Mouse (Mus musculus) liver, embryonic 14.5 days (tissue): ENCODE measurements around the gene Itgad. TPM values are rescaled to one million over a fixed set of nuclear protein-coding genes. Genes with fewer than 3 reads are reported as not detected.
A peak's percentile ranks its signal among the peaks of the same experiment; 100 is the strongest.

Source experiments
- ATAC-seq: fragments of 200-750 bp; cut with Nextera tagmentation; 2 replicates; pipeline ENCODE4 v1.8.0; 2017; ENCODE audit warnings: moderate number of reproducible peaks, mild to moderate bottlenecking, moderate library complexity; ENCODE audit not compliant: insufficient read depth
- DNase-seq, 3 experiments: peaks; one replicate each; pipeline ENCODE4 v3.0.0-alpha.2; 2012 to 2013; ENCODE audit warnings: low read depth in 3 of 3, low spot score in 3 of 3
- H3K27ac ChIP-seq: fragments of 300-500 bp; sonication (generic); 2 replicates; pipeline ENCODE4 v1.5.1; 2014; ENCODE audit warnings: moderate library complexity, mild to moderate bottlenecking, control low read depth, inconsistent platforms
- H3K27me3 ChIP-seq: fragments of 300-500 bp; sonication (generic); 2 replicates; pipeline ENCODE4 v1.6.1; 2014; ENCODE audit warnings: mild to moderate bottlenecking, low read length, moderate library complexity; ENCODE audit not compliant: control insufficient read depth, insufficient read depth
- H3K36me3 ChIP-seq: fragments of 300-500 bp; sonication (generic); replicated peaks from 2 replicates; pipeline ENCODE4 v1.6.1; 2014; ENCODE audit warnings: low read depth; ENCODE audit not compliant: control insufficient read depth, insufficient read depth
- H3K4me1 ChIP-seq, 2 experiments: fragments of 200-500 bp in 1 of 2; fragments of 300-500 bp in 1 of 2; sonication (generic) in 1 of 2; replicated peaks; 2 replicates each; pipeline ENCODE4 v1.6.1; 2012 to 2014; ENCODE audit warnings: antibody characterized with exemption in 1 of 2, inconsistent platforms in 1 of 2, low read length in 1 of 2; ENCODE audit not compliant: control insufficient read depth in 2 of 2, insufficient read depth in 2 of 2
- H3K4me2 ChIP-seq: fragments of 300-500 bp; sonication (generic); 2 replicates; pipeline ENCODE4 v1.6.1; 2014; ENCODE audit warnings: low read depth, mild to moderate bottlenecking, control low read depth, moderate library complexity
- H3K4me3 ChIP-seq, 2 experiments: fragments of 200-500 bp in 1 of 2; fragments of 300-500 bp in 1 of 2; sonication (generic) in 1 of 2; 2 replicates each; pipeline ENCODE4 v1.5.1; 2012 to 2014; ENCODE audit warnings: low read depth in 2 of 2, low read length in 2 of 2, mild to moderate bottlenecking in 2 of 2, control low read depth in 1 of 2, inconsistent platforms in 1 of 2, moderate library complexity in 1 of 2; ENCODE audit not compliant: insufficient read depth in 1 of 2
- H3K9ac ChIP-seq: fragments of 300-500 bp; sonication (generic); replicated peaks from 2 replicates; pipeline ENCODE4 v1.6.1; 2014; ENCODE audit warnings: mild to moderate bottlenecking, control low read depth, moderate library complexity
- H3K9me3 ChIP-seq: fragments of 300-500 bp; sonication (generic); 2 replicates; pipeline ENCODE4 v1.6.1; 2016; ENCODE audit warnings: low read length, mixed read lengths; ENCODE audit not compliant: control insufficient read depth
- CTCF ChIP-seq: IDR thresholded peaks from 2 replicates; pipeline ENCODE4 v1.5.1; 2016; ENCODE audit warnings: antibody characterized with exemption, low read depth, control low read depth
- EP300 ChIP-seq: IDR thresholded peaks from 2 replicates; pipeline ENCODE4 v1.6.1; 2016; ENCODE audit warnings: antibody characterized with exemption, low read depth
- WGBS: fragments of 180-500 bp; shearing (Covaris S2); extraction: QIAGEN DNeasy Blood & Tissue Kit; methylation state at CpG from one replicate; pipeline ENCODE4 v1.1.7; 2014; ENCODE audit not compliant: insufficient replicate concordance; 5-methylcytosine and 5-hydroxymethylcytosine counted together
- polyA plus RNA-seq, 2 experiments: library from polyadenylated mRNA; depleted of rRNA in 1 of 2; stranded (reverse) in 1 of 2; unstranded in 1 of 2; fragments of >200 nt; fragmentation: Nextera tagmentation in 1 of 2; extraction: Ambion mirVana in 1 of 2; gene quantifications; 2 replicates each; pipeline versions ENCODE4 v1.2.1 to v1.2.3; 2012 to 2014

The Itgad gene
- polyA plus RNA-seq, 2 experiments: 0.01 TPM; not detected in 1

DNA sequence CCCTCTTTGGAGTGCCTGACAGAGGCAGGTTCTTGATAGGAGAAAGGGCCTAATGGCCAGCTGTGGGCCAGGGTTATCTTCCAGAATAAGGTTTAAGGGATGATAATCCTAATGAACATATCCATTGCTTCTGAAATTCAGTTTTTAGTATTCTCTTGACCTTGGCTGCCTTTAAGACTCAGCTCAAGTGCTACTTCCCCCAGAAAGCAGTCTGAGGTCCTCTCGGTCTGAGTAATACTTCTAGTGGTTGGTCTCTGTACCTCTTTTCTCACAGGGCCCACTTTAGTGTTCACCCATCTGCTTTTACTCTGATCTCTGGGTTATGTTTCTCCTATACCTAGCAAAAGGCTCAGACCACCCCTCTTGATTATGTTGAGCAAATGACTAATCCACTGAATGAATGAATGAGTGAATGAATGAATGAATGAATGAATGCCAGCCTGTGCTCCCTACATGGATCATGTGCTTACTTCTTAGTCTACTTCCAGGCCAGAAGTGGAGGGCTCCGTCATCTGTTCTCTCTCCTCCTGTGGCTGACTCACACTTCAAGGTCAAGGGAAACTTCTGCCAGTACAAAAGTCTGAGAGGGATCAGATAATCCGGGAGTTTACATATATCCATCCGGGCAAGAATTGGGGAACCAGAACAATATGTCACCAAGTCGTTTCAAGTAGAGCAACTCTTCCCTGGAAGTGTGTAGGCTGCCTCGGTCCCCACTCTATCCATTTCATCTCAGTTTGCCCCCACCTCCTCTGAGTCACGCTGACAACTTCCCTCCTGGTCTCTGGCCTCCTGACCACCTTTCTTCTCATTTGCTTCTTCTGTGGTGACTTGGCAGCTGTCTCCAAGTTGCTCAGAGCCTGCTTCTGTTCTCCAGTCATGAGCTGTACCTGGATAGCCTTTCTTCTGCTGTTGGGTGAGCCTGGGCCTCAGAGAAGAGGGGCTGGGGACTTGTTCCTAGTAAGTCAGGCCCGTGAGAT, 25.1 kb upstream of the Itgad start, which contains the start of gene Itgax:
TSS of gene Itgax (plus strand) at position 807 of the 980 bp plus-strand sequence.
- Histone ChIP-seq H3K4me2 (no peak within 1 kb of the TSS), H3K4me3 (no peak within 1 kb of the TSS), H3K36me3 (no peaks in the 10 kb centered on the region), H3K9me3 (no peaks in the 10 kb centered on the region), H3K4me1 (peaks cover 0 to 4% of the 10 kb centered on the region in 2 experiments; a peak in 1 of 4 replicates), H3K9ac (no peak within 1 kb of the TSS), H3K27me3 (no peaks in the 10 kb centered on the region), H3K27ac (no peak within 1 kb of the TSS)
- DNase-seq (no peak), ATAC-seq (no peak)
- no peak for TF ChIP-seq EP300
- WGBS: 35% methylated on average over 8 of the region's 8 CpGs

DNA sequence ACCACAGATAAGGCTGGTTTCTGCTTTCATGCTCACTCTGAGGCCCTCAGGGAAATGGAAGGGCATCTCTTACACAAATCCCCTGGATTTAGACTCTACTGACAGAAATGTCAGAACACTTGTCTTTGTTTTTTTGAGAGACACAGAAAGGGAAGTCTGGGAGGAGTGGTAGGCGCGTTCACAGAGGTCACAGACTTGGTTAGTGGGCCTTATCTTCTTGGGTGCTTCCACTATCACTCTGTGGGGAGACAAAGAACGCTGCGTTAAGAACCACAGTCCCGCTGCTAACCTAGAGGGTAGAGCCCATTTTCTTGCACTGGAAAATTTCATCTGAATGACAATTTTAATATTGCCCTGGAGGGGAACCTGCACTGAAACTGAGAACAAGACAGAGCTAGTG, 22.0 kb upstream of the Itgad start:
- Histone ChIP-seq H3K36me3 (no peaks in the 10 kb centered on the region), H3K27me3 (no peaks in the 10 kb centered on the region), H3K4me1 (peaks cover 0 to 4% of the 10 kb centered on the region in 2 experiments; a peak in 1 of 4 replicates), H3K4me2 (no peak overlapping the region), H3K9me3 (no peaks in the 10 kb centered on the region), H3K9ac (no peak overlapping the region), H3K4me3 (no peak overlapping the region), H3K27ac (no peak overlapping the region)
- DNase-seq: no peak
- TF ChIP-seq CTCF (no peak), EP300 (no peak)
- 10% methylated on average over 5 of the region's 5 CpGs for WGBS
- ATAC-seq: no peak

DNA sequence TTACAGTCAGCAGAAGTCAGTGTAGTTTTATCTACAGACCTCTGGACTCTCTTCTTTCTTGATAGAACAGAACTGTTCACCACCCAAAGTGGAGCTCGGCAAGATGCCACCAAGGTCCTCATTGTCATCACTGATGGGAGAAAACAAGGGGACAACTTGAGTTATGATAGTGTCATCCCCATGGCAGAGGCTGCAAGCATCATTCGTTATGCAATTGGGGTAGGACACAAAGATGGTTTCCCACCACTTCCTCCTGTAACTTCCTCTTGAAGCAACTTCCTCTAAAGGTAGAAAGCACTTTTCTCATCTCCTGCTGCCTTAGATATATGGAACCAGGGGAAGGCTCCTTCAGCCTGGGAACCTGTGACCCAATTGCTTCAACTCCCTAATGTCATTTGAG, 20.6 kb upstream of the Itgad start:
- TF ChIP-seq EP300 (no peak), CTCF (no peak)
- Histone ChIP-seq H3K36me3 (no peaks in the 10 kb centered on the region), H3K4me2 (no peak overlapping the region), H3K4me1 (no peaks in the 10 kb centered on the region; a peak in 1 of 4 replicates), H3K9me3 (no peaks in the 10 kb centered on the region), H3K9ac (no peak overlapping the region), H3K27ac (no peak overlapping the region), H3K4me3 (no peak overlapping the region), H3K27me3 (no peaks in the 10 kb centered on the region)
- 14% methylated on average over 2 of the region's 2 CpGs for WGBS
- DNase-seq: peak in 1 of 3 experiments; percentile 7
- no peak for ATAC-seq

DNA sequence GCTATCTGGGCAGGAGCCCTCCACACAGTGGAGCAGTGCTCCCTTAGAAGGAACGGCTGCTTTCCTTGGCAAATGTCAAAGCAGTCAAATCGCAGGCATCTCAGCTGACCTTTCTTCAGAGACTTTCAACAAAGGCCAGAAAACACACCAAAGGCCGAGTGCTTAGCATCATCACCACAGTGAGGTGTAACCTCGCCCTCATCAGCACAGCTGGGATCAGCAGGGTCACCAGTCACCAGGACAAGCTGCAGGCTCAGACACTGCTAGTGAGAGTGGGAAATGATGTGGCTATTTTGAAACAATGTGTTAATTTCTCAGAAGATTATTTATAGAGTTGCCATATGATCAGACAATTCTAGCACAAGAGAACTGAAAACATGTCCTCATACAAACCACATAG, 17.2 kb upstream of the Itgad start:
- H3K36me3 ChIP-seq: no peaks in the 10 kb centered on the region
- H3K27me3 ChIP-seq: no peaks in the 10 kb centered on the region
- ATAC-seq (no peak), DNase-seq (no peak)
- no peak overlapping the region for H3K4me3 ChIP-seq
- 48% methylated on average over 4 of the region's 4 CpGs for WGBS
- H3K4me1 ChIP-seq: no peaks in the 10 kb centered on the region; a peak in 1 of 4 replicates
- no peak overlapping the region for H3K9ac ChIP-seq
- H3K9me3 ChIP-seq: no peaks in the 10 kb centered on the region
- H3K27ac ChIP-seq: no peak overlapping the region
- TF ChIP-seq EP300: no peak
- TF ChIP-seq CTCF: no peak
- no peak overlapping the region for H3K4me2 ChIP-seq

DNA sequence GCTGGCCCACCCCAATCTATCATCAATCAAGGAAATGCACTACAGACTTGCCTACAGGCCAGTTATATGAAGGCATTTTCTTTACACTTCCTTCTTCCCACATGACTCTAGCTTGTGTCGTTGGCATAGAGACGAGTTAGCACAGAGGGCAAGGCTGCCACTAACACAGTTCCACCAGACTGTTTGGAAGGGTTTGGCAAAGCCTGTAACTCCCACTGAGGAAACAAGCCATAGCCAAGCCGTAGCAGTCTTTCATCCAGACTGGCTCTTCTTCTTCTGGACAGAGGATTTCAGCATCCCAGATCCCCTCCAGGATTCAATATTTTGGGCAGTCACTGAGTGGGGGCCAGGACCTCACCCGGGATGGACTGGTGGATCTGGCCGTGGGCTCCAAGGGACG, 14.6 kb upstream of the Itgad start:
- H3K4me2 ChIP-seq: no peak overlapping the region
- no peak overlapping the region for H3K27ac ChIP-seq
- DNase-seq (no peak), ATAC-seq (no peak)
- no peak for TF ChIP-seq EP300
- TF ChIP-seq CTCF: no peak
- no peaks in the 10 kb centered on the region for H3K9me3 ChIP-seq
- H3K4me3 ChIP-seq: no peak overlapping the region
- no peaks in the 10 kb centered on the region for H3K4me1 ChIP-seq
- H3K9ac ChIP-seq: no peak overlapping the region
- no peaks in the 10 kb centered on the region for H3K36me3 ChIP-seq
- no peaks in the 10 kb centered on the region for H3K27me3 ChIP-seq
- WGBS: 69% methylated on average over 6 of the region's 6 CpGs
